In genomic region chr16:84583323-84583722, GRCm38 (mm10) we compare ENCODE assay signal across 10 mouse cellular contexts.
DNase-seq lines count a peak whose midpoint lies in the region.
"Had no signal": no experiment of that assay in that cellular context is flagged by ENCODE, and none has a peak within 500 bp of the region (broad histone marks: within the 10 kb centered on the region; RNA-seq: fewer than 3 reads in every experiment).

No protein-coding gene starts in this region.

- H3K4me3 ChIP-seq in brown adipose tissue, adult 24 weeks (ENCODE audit: insufficient read depth, low read depth, low read length): peak overlapping the region; percentile 15; the same call in 1 of the 2 replicates
- no peak overlapping the region for H3K4me3 ChIP-seq in hindbrain, embryonic 10.5 days
- no peak overlapping the region for H3K4me3 ChIP-seq in limb, embryonic 10.5 days
- H3K4me3 ChIP-seq: neural tube, embryonic 12.5 days had no signal

- no peaks in the 10 kb centered on the region for H3K9me3 ChIP-seq in hindbrain, embryonic 10.5 days
- H3K9me3 ChIP-seq in limb, embryonic 10.5 days (replicated peaks): no peaks in the 10 kb centered on the region
- H3K9me3 ChIP-seq: neural tube, embryonic 12.5 days had no signal

- H3K27me3 ChIP-seq in hindbrain, embryonic 10.5 days (ENCODE audit: insufficient read depth, poor library complexity, severe bottlenecking): no peaks in the 10 kb centered on the region
- H3K27me3 ChIP-seq in limb, embryonic 10.5 days (ENCODE audit: low read depth, poor library complexity, severe bottlenecking): no peaks in the 10 kb centered on the region
- H3K27me3 ChIP-seq: neural tube, embryonic 12.5 days had no signal

- 85% methylated on average over 7 of the region's 7 CpGs for WGBS in hindbrain, embryonic 10.5 days
- WGBS in limb, embryonic 10.5 days: 93% methylated on average over 7 of the region's 7 CpGs

- H3K36me3 ChIP-seq in hindbrain, embryonic 10.5 days: no peaks in the 10 kb centered on the region
- no peaks in the 10 kb centered on the region for H3K36me3 ChIP-seq in limb, embryonic 10.5 days
- H3K36me3 ChIP-seq: neural tube, embryonic 12.5 days had no signal

- intact Hi-C loops in heart, postnatal 14 days (cut with DNase I): no loop called here

- H3K4me1 ChIP-seq in brown adipose tissue, adult 24 weeks (ENCODE audit: control insufficient read depth, insufficient read depth, insufficient read length, low read length): no peaks in the 10 kb centered on the region
- no peaks in the 10 kb centered on the region for H3K4me1 ChIP-seq in hindbrain, embryonic 10.5 days (replicated peaks)
- H3K4me1 ChIP-seq in limb, embryonic 10.5 days: no peaks in the 10 kb centered on the region
- H3K4me1 ChIP-seq: neural tube, embryonic 12.5 days had no signal

- 0 out of 2 replicates have a peak overlapping the region, but pooled peaks have one; percentile 11 for H3K27ac ChIP-seq in brown adipose tissue, adult 24 weeks (replicated peaks; ENCODE audit: low read depth, low read length)
- H3K27ac ChIP-seq in hindbrain, embryonic 10.5 days: no peak overlapping the region
- H3K27ac ChIP-seq in limb, embryonic 10.5 days: no peak overlapping the region
- H3K27ac ChIP-seq: neural tube, embryonic 12.5 days had no signal

- peak; percentile 33 for DNase-seq in heart, adult 8-10 months (ENCODE audit: low spot score)
- DNase-seq in heart, postnatal 14 days: no peak
- DNase-seq in 3T3-L1 (ENCODE audit: low read depth, low spot score): peak; percentile 58
- peak; percentile 47 to 48 for DNase-seq in monocyte, adult 2 months (ENCODE audit: low read depth in 1 of 2, low spot score in 2 of 2)
- DNase-seq in hindbrain, embryonic 10.5 days (ENCODE audit: low spot score): no peak
- DNase-seq in gastrocnemius, adult 8-10 months (ENCODE audit: low spot score in 2 of 2): no peak
- no peak for DNase-seq in limb, embryonic 10.5 days (ENCODE audit: low spot score)
- DNase-seq: cerebellum, adult 2 months had no signal

Comparison
In these comparisons a context has a peak if more than half of its experiments do, and no peak if none do; other contexts are left out.
1. DNase-seq: peak in heart, adult 8-10 months (single experiment), 3T3-L1 (single experiment) and monocyte, adult 2 months (2 of 2); none in heart, postnatal 14 days (0 of 2), hindbrain, embryonic 10.5 days (single experiment), gastrocnemius, adult 8-10 months (0 of 2) and limb, embryonic 10.5 days (single experiment).